Mouse (Mus musculus) embryo, embryonic 11 days (tissue): ENCODE data around the gene Rela.
A peak's percentile ranks its signal among the peaks of the same experiment; 100 is the strongest.

ENCODE experiments used
- DNase-seq: peaks from one replicate; pipeline ENCODE4 v3.0.0-alpha.2; 2015

The Rela gene

DNA sequence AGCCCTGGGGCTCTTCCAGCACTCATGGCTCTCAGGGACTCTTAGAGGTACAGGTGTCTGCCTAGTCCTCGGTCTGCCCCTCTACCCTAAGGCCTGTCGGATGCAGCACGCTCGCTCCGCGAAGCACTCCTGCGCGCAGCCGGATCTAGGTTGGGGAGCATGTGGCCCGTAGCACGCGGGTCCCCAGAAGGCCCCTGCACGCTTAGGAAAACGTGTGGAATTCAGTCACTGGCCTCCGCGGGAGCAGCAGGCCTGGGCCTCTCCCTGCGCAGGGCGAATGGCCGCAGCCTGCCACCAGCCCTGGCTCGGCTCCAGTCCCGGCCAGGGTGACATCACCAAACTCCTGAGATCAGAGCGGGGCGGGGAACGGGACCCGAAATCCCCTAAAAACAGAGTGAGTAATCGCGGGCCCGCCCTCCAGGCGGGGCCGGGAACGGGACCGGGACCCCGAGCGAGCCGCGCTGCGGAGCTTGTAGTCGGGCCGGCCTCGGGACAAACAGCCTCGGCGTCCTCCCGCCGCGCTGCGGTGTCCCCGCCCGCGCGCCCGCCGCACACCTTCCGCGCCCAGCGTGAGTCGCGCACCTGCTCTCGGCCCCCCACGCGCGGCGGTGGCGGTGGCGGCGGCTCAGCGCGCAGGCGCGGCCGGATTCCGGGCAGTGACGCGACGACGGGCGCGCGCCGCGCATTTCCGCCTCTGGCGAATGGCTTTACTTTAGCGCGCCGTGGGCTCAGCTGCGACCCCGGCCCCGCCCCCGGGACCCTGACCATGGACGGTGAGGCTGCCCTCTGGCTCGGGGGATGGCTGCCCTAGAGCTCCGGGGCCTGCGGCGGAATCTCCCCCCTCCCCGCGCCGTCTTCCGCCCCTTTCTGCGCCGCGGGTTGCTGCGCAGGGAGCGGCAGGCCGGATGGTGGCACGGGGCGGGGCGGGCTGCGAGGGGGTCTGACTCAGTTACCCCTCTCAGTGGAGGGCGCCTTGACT is at the start of gene Rela:
Gene Rela, plus strand, starts transcription at position 415 of the 979 bp plus-strand sequence.
- DNase-seq, result peak; percentile 92

GRCm38 (mm10) chr19:5589159-5589558 is 48.1 kb upstream of the Rela start:
- no peak for DNase-seq

GRCm38 (mm10) chr19:5591888-5592287 is 45.4 kb upstream of the Rela start:
- DNase-seq, result no peak

- no peak for DNase-seq
These were observed 38.1 kb upstream of the Rela start for GRCm38 (mm10) chr19:5599224-5599623.

- DNase-seq, result peak; percentile 91
These were observed 35.3 kb upstream of the Rela start, which contains the start of gene Rnaseh2c for GRCm38 (mm10) chr19:5601752-5602541. Rnaseh2c (plus strand) TSS chr19:5601873.

GRCm38 (mm10) chr19:5603664-5604063 is 33.6 kb upstream of the Rela start:
- DNase-seq, result no peak

DNA sequence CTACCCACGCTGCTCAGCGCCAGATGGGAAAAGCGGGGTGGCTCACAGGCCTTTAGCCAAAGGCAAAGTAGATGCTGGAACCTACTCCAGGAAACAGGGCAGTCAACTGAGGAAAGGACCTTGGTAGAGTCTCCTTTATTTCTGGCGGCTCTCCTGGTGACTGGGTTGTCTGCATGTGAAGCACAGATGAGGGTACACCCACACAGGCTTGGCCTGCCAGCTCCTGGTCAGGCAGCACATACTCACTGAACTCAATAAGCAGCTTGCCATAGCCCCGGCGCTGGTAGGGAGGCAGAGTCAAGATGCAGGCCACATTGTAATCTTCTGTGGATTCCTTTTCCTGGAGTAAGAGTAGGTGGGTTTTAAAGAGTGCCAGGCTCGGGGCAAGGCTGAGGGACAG is 32.2 kb upstream of the Rela start:
- DNase-seq, result no peak

DNA sequence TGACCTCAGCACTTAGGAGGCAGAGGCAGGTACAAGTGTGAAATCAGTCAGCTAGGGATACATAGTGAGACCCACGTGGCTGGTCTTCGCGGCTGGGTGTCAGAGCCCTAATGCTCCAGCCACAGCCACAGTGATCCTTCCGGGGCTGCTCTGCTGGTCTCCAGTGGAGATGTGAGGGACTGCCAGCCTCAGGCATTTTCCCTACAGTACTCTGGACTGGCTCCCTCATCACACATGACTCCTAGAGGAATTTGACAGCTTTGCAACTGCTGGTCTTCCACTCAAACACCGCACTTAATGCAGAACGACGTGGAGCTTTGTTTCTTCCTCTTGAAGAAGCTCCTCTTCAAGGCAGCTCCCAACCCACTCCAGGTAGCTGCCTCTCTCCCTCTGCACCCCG is 31.1 kb upstream of the Rela start:
- DNase-seq, result peak; percentile 5

DNA sequence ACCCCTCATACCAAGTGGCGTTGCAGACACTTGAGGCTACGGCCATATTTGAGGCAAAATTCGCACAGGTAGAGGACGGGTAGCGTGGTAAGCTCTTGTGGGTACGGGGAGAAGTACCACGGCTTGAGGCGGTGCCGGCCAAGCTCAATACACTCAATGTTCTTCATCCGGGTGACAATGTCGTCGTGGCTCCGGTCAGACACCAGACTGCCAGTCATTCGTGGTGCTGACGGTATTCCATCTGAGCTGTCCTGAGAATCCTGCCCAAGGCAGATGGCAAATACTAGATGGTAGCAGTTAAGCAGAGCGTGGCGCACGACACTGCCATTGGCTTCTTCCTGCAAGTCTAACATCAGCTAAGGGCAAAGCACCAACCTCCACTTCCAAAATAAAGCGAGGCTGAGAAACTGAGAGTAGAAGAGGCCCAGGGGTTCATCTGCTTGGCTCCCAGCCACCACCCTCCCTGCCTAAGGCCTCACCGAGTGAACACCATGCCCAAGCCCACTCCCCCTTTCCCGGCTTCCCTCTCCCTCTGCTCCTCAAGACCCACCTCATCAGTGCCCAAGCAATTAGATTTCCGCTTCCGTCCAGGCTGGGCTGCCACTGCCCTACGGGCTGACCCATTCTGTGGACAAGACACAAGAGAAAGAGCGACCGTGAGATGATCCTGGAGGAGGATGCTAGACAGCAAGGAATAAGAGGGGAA is 29.4 kb upstream of the Rela start:
- no peak for DNase-seq

DNA sequence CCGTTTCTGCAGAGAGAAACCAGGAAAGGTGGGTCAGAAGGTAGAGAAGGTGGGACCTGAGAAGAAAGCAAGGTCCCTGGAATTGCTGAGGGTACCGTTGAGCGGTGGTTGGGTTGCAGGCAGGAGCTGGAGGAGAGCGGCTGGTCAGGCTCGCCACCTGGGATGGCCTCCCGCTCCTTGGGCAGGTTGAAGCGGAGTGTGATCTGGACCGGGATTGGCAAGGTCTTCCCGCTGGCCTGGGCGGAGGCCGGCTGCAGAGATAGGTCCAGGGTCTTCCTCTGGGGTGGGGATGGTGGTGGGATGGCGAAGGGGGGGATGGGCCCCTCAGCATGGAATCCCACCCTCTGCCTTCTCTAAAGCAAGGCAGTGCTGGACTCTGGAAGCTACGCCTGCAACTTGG is 28.6 kb upstream of the Rela start:
- no peak for DNase-seq

DNA sequence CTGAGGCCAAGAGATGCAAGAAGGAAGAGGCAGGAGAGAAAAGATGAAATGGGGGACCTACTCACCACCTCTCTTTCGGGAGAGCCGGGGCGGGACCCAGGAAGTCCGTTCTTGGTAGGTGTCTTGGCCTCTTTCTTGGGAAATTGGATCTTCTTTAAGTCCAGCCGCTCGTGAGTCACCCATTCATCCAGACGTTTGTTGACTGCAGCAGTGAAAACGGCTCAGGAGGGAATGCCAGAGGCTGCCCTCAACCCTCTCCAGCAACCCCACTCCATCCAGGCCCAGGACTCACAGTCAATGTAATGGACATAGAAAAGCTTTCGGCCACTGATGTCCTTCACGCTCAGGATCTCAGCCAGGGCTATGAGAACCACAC is 28.1 kb upstream of the Rela start:
- no peak for DNase-seq

GRCm38 (mm10) chr19:5609547-5610404 is 27.5 kb upstream of the Rela start, which contains the start of gene Kat5:
Kat5 (minus strand) TSS chr19:5610237.
- peak; percentile 98 for DNase-seq

- DNase-seq, result no peak
These were observed 25.3 kb upstream of the Rela start for GRCm38 (mm10) chr19:5611973-5612372.

DNA sequence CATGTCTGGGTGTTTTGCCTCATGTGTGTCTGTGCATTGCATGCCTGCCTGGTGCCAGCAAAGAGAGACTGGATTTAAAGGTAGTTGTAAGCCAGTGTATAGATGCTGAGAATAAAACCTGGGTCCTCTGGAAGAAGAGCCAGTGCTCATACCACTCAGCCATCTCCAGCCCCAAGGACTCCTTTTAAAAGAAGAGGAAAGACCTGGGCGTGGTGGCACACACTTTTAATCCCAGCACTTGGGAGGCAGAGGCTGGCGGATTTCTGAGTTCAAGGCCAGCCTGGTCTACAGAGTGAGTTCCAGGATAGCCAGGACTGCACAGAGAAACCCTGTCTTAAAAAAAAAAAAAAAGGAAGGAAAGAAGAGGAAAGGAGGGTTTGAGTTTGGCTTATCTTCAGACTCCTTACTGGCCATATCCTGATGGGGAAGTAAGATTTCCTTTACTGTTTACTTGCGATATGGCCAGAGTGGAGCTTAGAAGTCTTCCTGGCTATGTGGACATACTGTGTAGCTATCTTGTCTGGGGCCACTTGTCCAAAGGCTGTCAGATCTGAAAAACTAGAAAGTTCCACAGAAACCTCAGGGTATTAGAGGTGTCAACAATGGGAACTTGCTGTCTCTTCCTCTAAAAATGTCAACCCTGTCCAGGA is 24.4 kb upstream of the Rela start:
- no peak for DNase-seq

GRCm38 (mm10) chr19:5614953-5615352 is 22.3 kb upstream of the Rela start:
- DNase-seq, result no peak

- DNase-seq, result no peak
These were observed 17.3 kb upstream of the Rela start for GRCm38 (mm10) chr19:5620007-5620406.

- DNase-seq, result no peak
These were observed 15.4 kb upstream of the Rela start for GRCm38 (mm10) chr19:5621884-5622283.

GRCm38 (mm10) chr19:5625311-5625710 is 12.0 kb upstream of the Rela start:
- DNase-seq, result no peak

GRCm38 (mm10) chr19:5629907-5630306 is 7.4 kb upstream of the Rela start:
- no peak for DNase-seq

- no peak for DNase-seq
These were observed 5.2 kb upstream of the Rela start for GRCm38 (mm10) chr19:5632120-5632519.

GRCm38 (mm10) chr19:5636036-5636570 is 1.2 kb upstream of the Rela start:
- no peak for DNase-seq
